Mouse (Mus musculus) adrenal gland, postnatal 10 days (tissue): ENCODE measurements around the gene Aatk. TPM values are rescaled to one million over a fixed set of nuclear protein-coding genes. Genes with fewer than 3 reads are reported as not detected.
A peak's percentile ranks its signal among the peaks of the same experiment; 100 is the strongest.

ENCODE experiments used
- DNase-seq: peaks from one replicate; pipeline ENCODE4 v3.0.0; 2021; ENCODE audit warnings: mixed read lengths
- total RNA-seq, 2 experiments: library from RNA; stranded (reverse); gene quantifications; 2 replicates each; pipeline ENCODE4 v1.2.3; 2021

Aatk gene
- total RNA-seq, 2 experiments from 2014 or later = 16.3 to 23.5 TPM

DNA sequence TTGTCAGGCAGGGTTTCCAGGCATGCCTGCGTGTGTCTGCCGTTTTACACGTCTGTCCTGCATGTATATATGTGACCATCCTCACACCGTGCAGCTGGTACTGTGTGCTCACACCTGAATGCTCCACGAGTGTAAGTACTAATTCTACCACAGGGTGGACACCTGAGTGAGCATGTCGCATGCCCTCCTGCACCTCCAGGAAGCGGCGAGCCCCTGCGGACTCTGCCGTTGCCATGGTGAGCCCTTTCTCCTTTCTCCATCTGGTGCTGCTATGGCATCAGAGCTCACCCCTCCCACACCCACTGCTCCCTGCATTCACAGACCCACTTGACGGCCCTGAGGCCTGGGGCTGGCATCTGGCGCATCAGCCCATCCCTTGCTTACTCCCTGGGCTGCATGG lies 24.1 kb downstream of the Aatk start:
- DNase-seq = no peak

DNA sequence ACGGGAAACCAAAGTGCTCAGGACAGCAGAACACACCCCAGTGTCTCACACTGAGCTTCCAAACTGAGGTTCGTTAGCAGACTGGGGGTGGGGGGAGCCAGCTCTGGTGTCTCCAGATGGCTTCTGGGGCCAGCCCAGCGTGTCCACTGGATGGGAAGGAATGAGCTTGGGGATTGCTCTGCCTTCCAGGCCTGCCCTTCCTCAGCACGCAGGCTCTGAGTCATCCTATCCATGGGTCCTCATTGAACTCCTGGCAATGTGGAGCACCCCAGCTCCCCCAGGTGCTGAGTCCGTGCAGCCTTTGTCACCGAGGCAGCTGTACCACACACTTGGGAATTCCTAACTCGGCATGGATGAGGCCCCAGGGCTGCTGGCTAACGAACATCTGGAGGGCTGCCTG lies 24.8 kb downstream of the Aatk start:
- DNase-seq = no peak

DNA sequence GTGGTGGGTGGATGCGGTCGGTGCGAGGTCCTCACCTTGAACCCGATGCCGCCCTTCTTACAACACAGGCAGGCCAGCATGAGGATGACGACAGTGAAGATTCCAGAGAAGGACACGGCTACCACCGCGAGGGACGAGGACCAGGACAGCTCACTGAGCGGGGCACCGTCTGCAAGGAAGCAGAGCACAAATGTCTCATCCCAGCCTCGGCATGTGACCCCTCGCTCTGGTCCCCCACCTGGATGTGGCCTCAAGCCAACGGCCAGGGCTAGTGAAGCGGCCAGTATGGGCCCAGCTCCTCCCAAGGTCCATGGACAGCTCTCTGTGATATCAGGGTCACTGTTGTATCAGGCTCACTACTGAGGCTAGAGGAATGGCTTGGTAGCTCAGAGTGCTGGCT lies 25.6 kb downstream of the Aatk start:
- DNase-seq = no peak

DNA sequence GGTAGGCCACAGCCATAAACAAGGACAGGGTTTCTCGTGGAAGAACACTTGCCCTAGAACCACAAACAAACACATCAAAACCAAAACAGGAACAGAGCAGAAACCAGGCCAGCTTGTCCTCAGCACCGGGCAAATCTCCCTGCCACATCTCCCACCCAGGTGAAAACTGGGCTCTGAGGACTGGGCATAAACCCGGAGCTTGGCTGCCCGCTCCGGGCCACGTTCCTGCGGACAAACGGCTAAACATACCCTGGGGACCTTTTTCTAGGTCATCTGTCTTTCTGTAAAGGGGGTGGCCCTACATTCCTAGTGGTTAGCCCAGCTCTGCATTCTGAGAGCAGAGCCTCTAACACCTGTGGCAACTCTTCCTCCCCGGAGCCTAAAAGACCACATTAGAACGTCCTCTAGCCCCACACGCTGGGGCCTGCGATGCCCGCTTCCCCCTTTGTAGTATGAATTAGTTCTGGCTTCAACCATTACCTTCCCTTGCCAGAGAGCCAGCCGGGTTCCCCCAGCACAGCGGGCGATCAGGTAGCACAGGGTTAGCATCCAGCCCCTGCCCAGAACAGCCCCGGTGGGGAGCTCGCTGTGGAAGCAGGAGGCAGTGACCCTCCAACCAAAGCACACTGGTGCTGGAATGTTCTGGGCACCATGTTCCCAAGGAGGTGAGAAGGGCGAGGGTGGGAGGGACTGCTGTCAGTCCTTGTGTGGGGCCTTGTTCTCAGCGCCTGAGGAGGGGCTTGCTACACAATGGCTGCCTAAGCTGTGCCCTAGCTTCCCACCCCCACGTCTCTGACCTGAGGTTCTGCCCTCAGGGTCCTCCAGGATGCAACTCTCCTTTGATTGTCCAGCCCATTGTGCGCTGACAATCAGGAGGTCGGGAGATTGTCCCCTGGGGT lies 27.2 kb downstream of the Aatk start:
- DNase-seq = no peak

DNA sequence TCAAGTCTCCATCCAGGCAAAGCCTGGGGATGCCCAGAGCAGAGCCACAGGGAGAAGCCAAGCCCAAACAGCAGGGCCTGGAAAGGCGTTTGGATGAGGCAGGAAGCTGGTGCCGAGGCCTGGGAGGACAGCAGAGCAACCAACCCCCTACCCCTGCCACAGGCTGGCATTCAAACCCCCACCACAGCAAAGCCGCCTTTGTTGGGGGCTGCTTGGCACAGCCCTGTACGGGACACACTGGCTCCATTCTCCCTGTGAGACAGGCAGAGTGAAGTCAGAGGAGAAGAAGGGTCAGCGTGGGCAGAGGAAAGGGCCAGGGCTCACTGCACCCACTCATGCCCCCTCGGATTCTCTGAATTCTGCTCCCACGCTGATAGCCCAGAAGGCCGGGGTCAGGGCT lies 30.0 kb downstream of the Aatk start:
- DNase-seq = no peak

DNA sequence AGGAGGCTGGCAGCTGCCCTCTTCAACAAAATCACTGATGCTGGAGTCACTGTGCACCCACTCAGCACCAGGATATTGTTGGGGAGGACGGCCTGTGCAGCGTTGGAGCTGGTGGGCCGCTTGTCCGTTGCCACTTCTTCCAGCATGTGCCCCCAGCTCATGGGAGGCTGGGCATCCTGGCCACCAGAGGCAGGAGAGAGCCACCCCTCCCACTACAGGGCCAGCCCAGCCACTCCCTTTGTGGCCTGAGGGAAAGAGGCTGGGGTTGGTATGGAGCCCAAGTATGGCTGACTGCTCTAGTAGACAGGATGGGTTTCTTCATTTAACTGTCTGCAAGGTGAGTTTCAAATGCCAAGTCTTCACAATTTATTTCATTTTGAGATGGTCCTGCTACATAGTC lies 32.2 kb downstream of the Aatk start:
- no peak for DNase-seq

DNA sequence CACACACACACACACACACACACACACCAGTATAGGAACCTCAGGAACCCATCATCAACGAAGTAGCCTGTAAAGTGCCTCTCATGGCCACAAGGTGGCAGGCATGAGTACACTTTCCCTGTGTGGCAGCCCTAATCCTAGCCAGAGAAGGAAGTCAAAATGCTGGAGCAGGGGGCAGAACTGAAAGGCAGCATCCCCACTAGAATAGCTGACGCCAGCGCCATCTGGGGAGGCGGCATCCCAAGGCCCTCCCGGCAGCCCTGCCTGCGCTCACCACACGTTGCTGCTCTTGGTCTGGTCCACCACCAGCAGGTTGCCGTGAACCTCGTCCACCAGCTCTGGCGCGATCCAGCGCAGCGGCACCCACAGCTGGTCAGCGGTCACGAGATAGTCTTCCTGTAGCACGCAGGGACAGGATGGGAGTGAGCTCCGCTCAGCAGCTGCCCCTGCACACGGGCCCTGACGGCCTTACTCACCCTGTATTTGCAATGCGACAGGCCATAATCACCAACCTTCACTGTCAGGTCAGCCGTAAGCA lies 33.7 kb downstream of the Aatk start:
- peak; percentile 86 for DNase-seq

DNA sequence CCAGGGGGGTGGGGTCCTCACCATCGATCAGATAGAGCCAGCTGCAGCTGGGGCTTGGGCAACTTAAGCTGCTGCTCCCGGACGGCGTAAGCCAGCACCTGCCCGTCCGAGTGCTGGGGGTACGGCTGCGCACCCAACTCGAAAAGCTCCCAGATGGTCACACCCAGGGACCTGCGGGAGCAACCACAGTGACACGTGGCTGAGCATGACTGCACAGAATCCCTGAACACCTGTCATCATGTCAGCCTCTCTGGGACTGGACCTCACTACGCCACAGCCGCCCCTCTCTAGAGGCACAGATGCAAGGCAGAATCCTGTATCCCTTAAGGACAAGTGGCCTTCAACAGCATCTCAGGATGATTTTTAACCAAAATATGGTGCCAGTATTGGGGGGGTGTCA lies 34.3 kb downstream of the Aatk start:
- no peak for DNase-seq

DNA sequence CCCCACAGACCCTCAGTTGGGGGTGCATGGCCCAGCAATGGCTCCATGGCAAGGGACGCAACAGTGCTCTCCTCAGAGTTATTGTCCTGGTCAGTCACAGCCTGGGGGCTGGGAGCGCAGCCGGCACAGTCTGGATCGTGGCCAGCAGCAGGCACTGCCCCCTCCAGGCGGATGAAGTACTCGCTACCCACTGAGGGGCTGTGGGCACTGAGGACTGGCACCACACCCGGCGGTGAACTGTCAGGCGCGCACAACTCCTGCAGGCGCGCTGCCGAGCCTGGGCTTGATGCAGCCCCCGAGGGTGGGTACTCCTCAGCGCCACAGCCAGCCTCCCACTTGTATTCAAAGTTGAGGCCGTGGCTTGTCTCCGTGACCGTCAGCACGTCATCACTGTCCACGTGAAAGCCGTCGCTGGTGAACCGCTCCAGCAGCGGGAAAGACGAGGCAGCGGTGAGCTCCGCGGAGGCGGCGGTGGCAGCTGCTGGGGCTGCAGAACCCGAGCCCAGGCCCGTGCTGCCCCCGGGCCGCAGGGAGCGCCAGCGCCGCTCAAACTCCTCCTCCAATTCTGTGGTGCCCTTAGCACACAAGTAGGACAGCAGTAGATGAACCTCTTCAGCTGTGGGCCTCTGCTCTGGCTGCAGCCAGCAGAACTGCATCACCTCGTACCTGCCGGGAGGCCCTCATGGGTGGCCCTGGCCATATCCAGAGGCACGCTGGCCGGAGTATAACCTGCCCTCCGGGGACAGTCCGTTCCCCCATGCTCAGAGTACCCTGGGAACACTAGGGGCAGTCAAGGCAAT lies 35.0 kb downstream of the Aatk start:
- peak; percentile 53 for DNase-seq

DNA sequence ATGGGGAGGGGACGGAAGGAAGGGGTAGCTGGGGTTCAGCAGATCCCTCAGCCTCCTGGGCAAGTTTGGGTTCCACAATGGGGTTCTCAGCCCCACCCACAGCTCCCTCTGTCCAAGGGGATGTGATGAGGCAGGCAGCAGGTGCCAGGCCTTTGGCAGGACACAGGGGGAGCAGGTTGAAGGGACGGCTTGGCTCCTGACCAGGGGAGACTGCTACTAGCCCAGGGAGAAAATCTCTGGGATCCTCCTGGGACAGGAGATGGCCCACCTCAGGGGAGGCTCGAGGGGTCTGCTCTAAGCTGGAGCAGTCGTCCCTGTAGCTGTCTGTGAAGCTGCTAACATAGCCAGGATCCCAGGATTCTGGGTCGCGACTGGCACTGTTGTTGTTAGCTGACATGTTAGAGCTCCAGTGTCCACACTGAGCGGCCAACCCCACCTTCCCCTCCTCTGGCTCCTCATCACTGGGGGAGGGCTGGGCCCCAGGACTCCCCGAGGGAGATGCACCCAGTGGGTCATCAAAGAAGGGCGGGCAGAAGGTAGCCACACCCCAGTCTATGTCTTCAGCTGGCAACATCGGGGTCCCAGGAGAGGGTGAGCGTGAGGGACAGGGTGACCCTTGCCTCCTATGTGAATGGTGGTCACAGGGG lies 35.7 kb downstream of the Aatk start:
- DNase-seq = no peak

DNA sequence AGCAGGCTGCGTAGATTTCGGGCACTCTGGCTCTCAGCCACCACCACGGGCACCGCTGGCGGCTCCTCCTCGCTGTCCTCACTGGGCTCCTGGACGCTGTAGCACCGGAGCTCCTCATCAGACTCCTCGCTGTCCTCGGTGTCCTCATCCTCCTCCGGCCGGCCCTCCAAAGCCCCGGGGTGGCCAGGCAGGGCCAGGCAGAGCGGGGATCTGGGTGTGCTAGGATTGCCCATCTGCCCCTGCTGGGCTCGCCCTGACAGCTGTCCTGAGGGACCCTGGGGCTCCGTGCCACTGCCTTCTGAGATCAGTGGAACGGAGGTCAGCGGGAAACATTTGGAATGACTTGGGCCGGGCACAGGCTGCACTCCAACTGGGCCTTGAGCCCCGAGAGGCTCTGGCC lies 37.0 kb downstream of the Aatk start:
- DNase-seq = peak; percentile 62

DNA sequence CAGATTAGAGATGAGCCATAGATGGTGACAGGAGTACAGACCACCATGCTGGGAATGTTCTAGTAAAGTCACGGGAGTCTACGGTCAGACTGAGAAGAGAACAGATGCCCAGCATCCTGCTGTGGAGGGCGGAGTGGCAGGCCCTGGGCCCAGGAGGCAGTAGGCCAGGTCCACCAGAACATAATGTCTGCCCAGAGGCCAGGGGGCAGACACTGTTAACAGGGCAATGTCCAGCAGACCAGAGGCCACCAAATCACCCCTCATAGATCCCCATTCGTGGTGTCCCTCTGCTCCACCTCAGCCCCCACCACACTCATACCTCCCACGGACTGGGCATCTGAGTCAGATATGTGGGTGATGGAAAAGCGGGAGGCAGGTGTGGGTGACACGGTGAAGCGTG lies 38.0 kb downstream of the Aatk start:
- DNase-seq = no peak

DNA sequence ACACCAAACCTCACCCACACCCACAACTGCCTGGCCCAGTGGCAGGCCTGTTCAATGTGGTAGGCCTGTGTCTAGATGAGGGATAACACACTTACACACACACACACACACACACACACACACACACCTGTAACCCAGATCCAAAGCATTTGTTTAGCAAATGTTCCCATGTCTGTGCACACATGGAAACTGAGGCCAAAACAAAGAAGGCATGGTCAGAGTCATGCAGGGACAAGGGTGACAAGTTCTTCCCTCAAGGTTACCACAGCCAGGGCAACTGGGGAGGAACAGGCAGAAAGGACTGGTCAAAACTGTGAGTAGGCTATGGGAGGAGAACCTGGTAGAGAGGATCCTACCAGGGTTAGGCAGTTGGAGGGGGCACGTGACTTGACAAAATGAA lies 38.5 kb downstream of the Aatk start:
- no peak for DNase-seq

DNA sequence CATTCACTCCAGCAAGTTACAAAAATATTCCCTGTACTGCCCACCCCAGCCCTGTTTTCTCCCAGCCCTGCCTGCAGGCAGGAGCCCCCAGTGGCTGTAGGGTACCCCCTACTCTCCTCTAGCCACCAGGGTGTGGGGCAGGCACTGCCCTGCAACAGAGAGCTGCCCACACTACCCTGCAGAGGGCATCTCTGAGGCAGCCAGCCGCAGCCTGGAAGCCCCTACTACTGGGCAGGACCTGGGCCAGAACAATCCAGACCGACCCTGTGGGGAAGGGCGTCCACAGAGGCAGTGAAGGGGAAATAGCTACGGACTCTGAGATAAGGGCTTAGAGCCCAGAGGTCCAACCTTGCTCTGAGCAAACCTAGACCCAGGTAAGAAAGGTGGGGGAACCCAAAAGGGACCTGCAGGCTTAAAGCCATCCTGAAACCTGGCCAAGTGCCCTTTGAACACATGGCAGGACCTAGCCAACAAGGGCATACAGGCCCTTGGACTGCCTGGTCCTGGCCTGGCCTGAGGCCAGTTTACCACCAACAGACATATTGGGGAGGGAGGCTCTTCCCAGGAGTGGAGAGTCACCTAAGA lies 39.4 kb downstream of the Aatk start:
- no peak for DNase-seq

DNA sequence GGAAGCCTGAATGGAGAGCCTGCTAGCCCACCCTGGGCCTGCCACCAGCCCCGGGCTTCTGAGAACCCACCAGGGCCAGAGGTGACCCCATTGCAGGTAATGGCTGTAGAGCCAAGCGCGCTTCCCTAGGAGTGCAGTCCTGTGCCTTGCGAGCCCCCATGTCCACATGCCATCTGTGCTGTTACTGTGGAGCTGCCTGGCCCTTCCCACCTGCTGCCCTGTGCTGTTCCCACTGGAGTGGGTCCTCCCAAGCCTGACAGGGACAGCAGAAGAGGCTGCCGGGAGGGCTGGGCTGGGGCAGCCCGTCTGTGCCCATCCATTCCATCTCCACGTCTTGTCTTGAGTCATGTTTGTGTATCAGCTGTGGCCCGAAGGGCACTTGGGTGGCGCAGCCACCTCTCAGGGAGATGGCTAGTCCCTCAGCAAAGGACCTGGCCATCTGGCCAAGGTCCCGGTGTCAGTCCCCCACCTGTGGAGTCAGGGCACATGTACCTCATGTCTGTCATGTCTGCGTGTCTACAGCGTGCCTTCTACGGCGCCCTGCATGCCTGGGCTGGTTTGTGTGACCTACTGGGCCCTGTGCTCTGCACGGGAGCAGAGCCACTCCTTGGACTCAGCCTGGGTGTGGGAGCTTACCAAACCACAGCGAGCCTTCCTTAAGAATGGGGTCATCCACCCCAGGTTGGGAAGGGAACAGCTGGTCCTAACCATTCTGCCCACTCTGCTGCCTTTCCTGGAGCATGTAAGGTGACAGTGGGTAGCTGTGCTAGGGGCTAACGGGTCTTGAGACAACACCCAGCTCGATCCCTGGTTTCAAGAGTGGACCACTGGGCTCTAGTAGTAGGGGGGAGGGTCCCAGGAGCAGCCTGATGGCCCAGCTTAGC lies 41.3 kb downstream of the Aatk start:
- no peak for DNase-seq

DNA sequence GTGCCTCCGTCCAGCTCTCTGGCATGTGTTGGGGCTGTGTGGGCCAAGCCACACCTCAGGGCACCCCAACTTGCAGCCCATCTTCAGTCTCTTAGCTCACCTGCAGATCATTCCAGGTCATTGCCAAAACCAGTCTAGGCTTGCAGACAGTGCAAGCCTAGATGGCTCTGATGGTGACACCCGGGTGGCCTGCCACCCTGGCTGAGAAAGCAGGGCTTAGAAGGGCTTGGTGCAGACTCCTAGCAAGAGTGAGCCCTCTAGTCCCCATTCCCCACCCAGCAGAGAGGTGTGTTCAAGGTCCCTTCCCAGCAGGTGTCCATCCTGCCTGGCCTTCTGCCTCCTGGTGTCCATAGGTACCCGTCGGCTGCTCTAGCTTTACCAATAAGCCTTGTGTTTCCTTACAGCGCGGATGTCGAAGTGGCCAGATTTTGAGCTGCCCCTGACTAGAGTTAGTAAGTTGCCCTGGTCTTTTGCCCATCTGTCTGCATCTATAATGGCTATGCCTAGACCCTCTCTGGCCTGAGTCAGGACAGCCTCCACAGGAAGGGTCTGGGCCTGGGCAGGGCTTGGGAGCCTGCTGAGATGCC lies 44.2 kb downstream of the Aatk start:
- no peak for DNase-seq

DNA sequence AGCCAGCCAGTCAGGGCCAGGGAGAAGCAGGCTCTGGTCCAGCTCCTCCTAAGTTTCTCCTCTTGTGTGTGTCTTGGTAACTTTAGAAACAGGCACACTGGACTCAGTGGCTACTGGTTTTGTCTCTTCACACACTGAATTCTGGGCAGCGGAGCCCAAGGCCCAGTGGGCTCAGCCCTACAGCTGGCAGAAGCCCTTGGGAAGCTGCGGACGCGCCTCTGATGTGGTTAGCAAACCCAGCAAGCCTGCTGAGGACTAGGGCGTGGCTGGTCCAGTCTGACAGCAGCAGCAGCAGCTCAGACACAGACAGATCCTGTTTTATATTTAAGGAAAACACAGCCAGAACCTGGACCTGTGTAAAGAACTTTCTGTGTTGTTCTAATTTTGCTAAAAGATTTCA lies 44.9 kb downstream of the Aatk start:
- DNase-seq = no peak

DNA sequence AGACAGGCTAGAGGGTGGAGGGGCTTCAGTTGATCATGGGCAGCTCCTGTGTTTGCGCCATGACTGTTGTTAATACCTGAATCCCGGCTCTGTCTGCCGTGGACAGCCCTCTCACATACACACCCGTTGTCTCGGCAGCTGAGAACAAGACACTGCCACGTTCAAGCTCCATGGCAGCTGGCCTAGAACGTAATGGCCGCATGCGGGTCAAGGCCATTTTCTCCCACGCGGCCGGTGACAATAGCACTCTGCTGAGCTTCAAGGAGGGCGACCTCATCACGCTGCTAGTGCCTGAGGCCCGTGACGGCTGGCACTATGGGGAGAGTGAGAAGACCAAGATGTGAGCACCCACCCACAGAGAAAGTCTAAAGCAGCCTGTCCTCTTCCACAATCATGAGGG lies 49.6 kb downstream of the Aatk start:
- DNase-seq = no peak

DNA sequence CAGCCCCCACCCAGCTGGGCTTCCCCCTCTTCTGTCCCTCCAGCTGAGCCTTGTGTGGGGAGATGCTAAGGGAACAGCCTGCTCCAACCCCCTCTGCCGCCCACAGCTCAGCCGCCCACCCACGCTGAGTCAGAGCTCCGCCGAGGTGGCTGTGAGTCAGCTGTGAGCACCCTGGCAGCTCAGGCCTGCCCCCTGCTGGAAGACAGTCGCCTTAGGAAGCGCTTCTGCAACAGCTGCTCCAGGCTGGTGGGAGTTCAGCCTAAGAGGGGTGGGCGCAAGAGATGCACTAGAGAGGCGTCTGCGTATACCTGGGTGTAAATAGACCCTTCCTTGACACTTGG lies 55.7 kb downstream of the Aatk start:
- DNase-seq = peak; percentile 96

DNA sequence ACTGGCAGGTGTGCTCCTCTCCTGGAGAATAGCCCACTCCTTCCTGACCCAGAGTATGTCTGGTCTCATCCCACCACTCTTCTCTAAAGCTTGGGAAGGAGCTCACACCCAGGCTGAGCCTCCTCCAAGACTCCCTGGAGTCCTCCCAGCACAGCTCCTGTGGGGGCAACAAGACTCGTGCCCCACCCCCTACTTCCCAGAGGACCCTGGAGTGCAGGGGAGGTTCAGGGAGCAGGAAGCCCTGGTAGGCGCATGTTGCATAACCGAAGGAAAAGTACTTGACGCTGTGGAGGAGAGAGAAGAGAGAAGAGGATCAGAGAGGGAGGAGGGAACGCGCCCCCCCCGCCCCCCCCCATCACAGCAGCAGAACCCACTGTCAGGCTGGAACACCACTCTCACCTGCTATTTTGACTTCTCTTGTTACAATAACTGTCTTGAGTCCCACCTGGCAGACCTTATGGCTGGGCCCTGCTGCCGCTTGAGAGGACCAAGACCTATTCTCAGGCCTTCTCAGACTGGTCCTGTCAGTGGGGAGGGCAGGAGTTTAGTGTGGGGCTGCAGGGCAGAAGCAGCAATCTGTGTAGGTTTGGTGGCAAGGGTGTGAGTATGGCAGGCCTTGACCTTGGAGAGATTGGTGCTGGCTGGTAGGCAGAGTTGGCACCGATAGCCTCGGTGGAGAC lies 56.2 kb downstream of the Aatk start:
- DNase-seq = no peak
